Mouse (Mus musculus) stomach, postnatal 0 days (tissue): ENCODE measurements around the gene Hps3. TPM values are rescaled to one million over a fixed set of nuclear protein-coding genes. Genes with fewer than 3 reads are reported as not detected.

Source experiments
- ATAC-seq: fragments of 200-750 bp; cut with Nextera tagmentation; 2 replicates; pipeline ENCODE4 v1.8.0; 2017; ENCODE audit not compliant: low FRiP score, low TSS enrichment
- DNase-seq: peaks from one replicate; pipeline ENCODE4 v3.0.0-alpha.2; 2016; ENCODE audit warnings: low spot score
- H3K27ac ChIP-seq: fragments of 300-500 bp; sonication (generic); replicated peaks from 2 replicates; pipeline ENCODE4 v1.5.1; 2014; ENCODE audit warnings: mild to moderate bottlenecking, control low read depth
- H3K27me3 ChIP-seq: fragments of 300-500 bp; sonication (generic); 2 replicates; pipeline ENCODE4 v1.6.1; 2014; ENCODE audit warnings: low read length; ENCODE audit not compliant: control insufficient read depth, insufficient read depth
- H3K36me3 ChIP-seq: fragments of 300-500 bp; sonication (generic); 2 replicates; pipeline ENCODE4 v1.6.1; 2014; ENCODE audit warnings: low read length, mixed read lengths; ENCODE audit not compliant: control insufficient read depth, insufficient read depth
- H3K4me1 ChIP-seq: fragments of 300-500 bp; sonication (generic); replicated peaks from 2 replicates; pipeline ENCODE4 v1.6.1; 2014; ENCODE audit warnings: antibody characterized with exemption; ENCODE audit not compliant: control insufficient read depth, insufficient read depth
- H3K4me2 ChIP-seq: fragments of 300-500 bp; sonication (generic); replicated peaks from 2 replicates; pipeline ENCODE4 v1.6.1; 2014; ENCODE audit warnings: low read depth, mild to moderate bottlenecking, control low read depth, moderate library complexity
- H3K4me3 ChIP-seq: fragments of 300-500 bp; sonication (generic); 2 replicates; pipeline ENCODE4 v1.5.1; 2014; ENCODE audit warnings: low read depth, low read length, control low read depth
- H3K9ac ChIP-seq: fragments of 300-500 bp; sonication (generic); 2 replicates; pipeline ENCODE4 v1.6.1; 2014; ENCODE audit warnings: mild to moderate bottlenecking, low read length, control low read depth, mixed read lengths
- H3K9me3 ChIP-seq: fragments of 300-500 bp; sonication (generic); 2 replicates; pipeline ENCODE4 v1.6.1; 2016; ENCODE audit warnings: low read length; ENCODE audit not compliant: control insufficient read depth
- CTCF ChIP-seq: IDR thresholded peaks from 2 replicates; pipeline ENCODE4 v1.5.1; 2016; ENCODE audit warnings: antibody characterized with exemption, low read depth, mild to moderate bottlenecking, moderate library complexity
- EP300 ChIP-seq: optimal IDR thresholded peaks from 2 replicates; pipeline ENCODE3; 2016; ENCODE audit warnings: antibody characterized with exemption
- WGBS: fragments of 180-500 bp; shearing (Covaris S2); extraction: QIAGEN DNeasy Blood & Tissue Kit; methylation state at CpG from one replicate; pipeline ENCODE4 v1.1.7; 2014; 5-methylcytosine and 5-hydroxymethylcytosine counted together
- polyA plus RNA-seq: library from polyadenylated mRNA; unstranded; fragments of >200 nt; fragmentation: Nextera tagmentation; extraction: Ambion mirVana; gene quantifications from 2 replicates; pipeline ENCODE4 v1.2.1, GENCODE M21; 2015

Hps3 gene
- polyA plus RNA-seq, 1 experiment from 2014 or later: 5.1 TPM

GRCm38 (mm10) chr3:20010464-20010863 lies 24.7 kb downstream of the Hps3 start:
- Histone ChIP-seq H3K9me3 (no peaks in the 10 kb centered on the region), H3K27me3 (no peaks in the 10 kb centered on the region), H3K4me2 (no peak overlapping the region), H3K27ac (no peak overlapping the region), H3K36me3 (no peaks in the 10 kb centered on the region), H3K4me1 (no peaks in the 10 kb centered on the region), H3K9ac (no peak overlapping the region), H3K4me3 (no peak overlapping the region)
- TF ChIP-seq EP300 (no peak), CTCF (no peak)
- ATAC-seq (no peak), DNase-seq (no peak)
- 88% methylated on average over 9 of the region's 9 CpGs for whole genome bisulfite sequencing

- DNase-seq (no peak), ATAC-seq (no peak)
- no peak overlapping the region for H3K4me2 ChIP-seq
- no peak overlapping the region for H3K27ac ChIP-seq
- H3K9me3 ChIP-seq: no peaks in the 10 kb centered on the region
- H3K9ac ChIP-seq: no peak overlapping the region
- no peaks in the 10 kb centered on the region for H3K27me3 ChIP-seq
- H3K4me1 ChIP-seq: no peaks in the 10 kb centered on the region
- 78% methylated on average over 5 of the region's 5 CpGs for WGBS
- no peak for TF ChIP-seq EP300
- TF ChIP-seq CTCF: no peak
- no peak overlapping the region for H3K4me3 ChIP-seq
- H3K36me3 ChIP-seq: no peaks in the 10 kb centered on the region
These were observed 27.4 kb downstream of the Hps3 start for GRCm38 (mm10) chr3:20007759-20008158.

GRCm38 (mm10) chr3:20007275-20007674 lies 27.8 kb downstream of the Hps3 start:
- Histone ChIP-seq H3K4me2 (no peak overlapping the region), H3K4me3 (no peak overlapping the region), H3K27ac (no peak overlapping the region), H3K36me3 (no peaks in the 10 kb centered on the region), H3K9me3 (no peaks in the 10 kb centered on the region), H3K9ac (no peak overlapping the region), H3K27me3 (no peaks in the 10 kb centered on the region), H3K4me1 (no peaks in the 10 kb centered on the region)
- WGBS: 64% methylated on average over 4 of the region's 4 CpGs
- no peak for TF ChIP-seq EP300
- no peak for TF ChIP-seq CTCF
- DNase-seq (no peak), ATAC-seq (no peak)

GRCm38 (mm10) chr3:20005611-20006010 lies 29.5 kb downstream of the Hps3 start:
- H3K9me3 ChIP-seq: no peaks in the 10 kb centered on the region
- no peaks in the 10 kb centered on the region for H3K27me3 ChIP-seq
- WGBS: 63% methylated on average over 1 of the region's 1 CpGs
- no peak overlapping the region for H3K9ac ChIP-seq
- ATAC-seq (no peak), DNase-seq (no peak)
- no peak for TF ChIP-seq CTCF
- H3K36me3 ChIP-seq: no peaks in the 10 kb centered on the region
- no peak overlapping the region for H3K4me3 ChIP-seq
- H3K27ac ChIP-seq: no peak overlapping the region
- H3K4me1 ChIP-seq: no peaks in the 10 kb centered on the region
- H3K4me2 ChIP-seq: no peak overlapping the region

- WGBS: 88% methylated on average over 8 of the region's 8 CpGs
- ATAC-seq: no peak
These were observed 30.7 kb downstream of the Hps3 start for GRCm38 (mm10) chr3:20004422-20004821.

GRCm38 (mm10) chr3:20002786-20003185 lies 32.3 kb downstream of the Hps3 start:
- no peak overlapping the region for H3K9ac ChIP-seq
- H3K4me1 ChIP-seq: no peaks in the 10 kb centered on the region
- no peak overlapping the region for H3K4me3 ChIP-seq
- no peak for ATAC-seq
- H3K9me3 ChIP-seq: no peaks in the 10 kb centered on the region
- WGBS: 79% methylated on average over 5 of the region's 5 CpGs
- H3K36me3 ChIP-seq: no peaks in the 10 kb centered on the region
- H3K27me3 ChIP-seq: no peaks in the 10 kb centered on the region
- H3K4me2 ChIP-seq: no peak overlapping the region
- no peak overlapping the region for H3K27ac ChIP-seq
- TF ChIP-seq CTCF: peak; percentile 57
- TF ChIP-seq EP300: no peak
- no peak for DNase-seq

More at GRCm38 (mm10) chr3:20004422-20004821, 30.7 kb downstream of the Hps3 start:
- H3K9me3 ChIP-seq: no peaks in the 10 kb centered on the region
- H3K9ac ChIP-seq: no peak overlapping the region
- H3K27me3 ChIP-seq: no peaks in the 10 kb centered on the region
- TF ChIP-seq EP300 (no peak), CTCF (no peak)
- no peak overlapping the region for H3K4me3 ChIP-seq
- H3K27ac ChIP-seq: no peak overlapping the region
- H3K36me3 ChIP-seq: no peaks in the 10 kb centered on the region
- no peaks in the 10 kb centered on the region for H3K4me1 ChIP-seq
- DNase-seq: no peak
- no peak overlapping the region for H3K4me2 ChIP-seq
